Mouse (Mus musculus) heart, postnatal 0 days (tissue): ENCODE results near the gene Zbtb16. TPM values are rescaled to one million over a fixed set of nuclear protein-coding genes. Genes with fewer than 3 reads are reported as not detected.

Source experiments
- ATAC-seq: fragments of 200-750 bp; cut with Nextera tagmentation; 2 replicates; pipeline ENCODE4 v1.8.0; 2017; ENCODE audit warnings: low read depth, moderate number of reproducible peaks, moderate library complexity; ENCODE audit not compliant: insufficient read depth
- DNase-seq: peaks from one replicate; pipeline ENCODE4 v3.0.0-alpha.2; 2016; ENCODE audit warnings: low spot score
- H3K27ac ChIP-seq: fragments of 300-500 bp; sonication (generic); 2 replicates; pipeline ENCODE4 v1.5.1; 2014; ENCODE audit warnings: low read depth, mild to moderate bottlenecking
- H3K27me3 ChIP-seq: fragments of 300-500 bp; sonication (generic); 2 replicates; pipeline ENCODE4 v1.6.1; 2014; ENCODE audit warnings: low read length, mixed read lengths; ENCODE audit not compliant: control insufficient read depth, insufficient read depth
- H3K36me3 ChIP-seq: fragments of 300-500 bp; sonication (generic); replicated peaks from 2 replicates; pipeline ENCODE4 v1.6.1; 2014; ENCODE audit warnings: low read length, mixed read lengths; ENCODE audit not compliant: control insufficient read depth, insufficient read depth
- H3K4me1 ChIP-seq: fragments of 300-500 bp; sonication (generic); 2 replicates; pipeline ENCODE4 v1.6.1; 2014; ENCODE audit warnings: antibody characterized with exemption; ENCODE audit not compliant: control insufficient read depth, insufficient read depth
- H3K4me2 ChIP-seq: fragments of 300-500 bp; sonication (generic); 2 replicates; pipeline ENCODE4 v1.6.1; 2014; ENCODE audit warnings: low read depth, mild to moderate bottlenecking, low read length, moderate library complexity
- H3K4me3 ChIP-seq: fragments of 300-500 bp; sonication (generic); 2 replicates; pipeline ENCODE4 v1.5.1; 2014; ENCODE audit warnings: low read depth, low read length
- H3K9ac ChIP-seq: fragments of 300-500 bp; sonication (generic); replicated peaks from 2 replicates; pipeline ENCODE4 v1.6.1; 2014; ENCODE audit warnings: low read depth, low read length, mixed read lengths
- H3K9me3 ChIP-seq: fragments of 300-500 bp; sonication (generic); replicated peaks from 2 replicates; pipeline ENCODE4 v1.6.1; 2016; ENCODE audit warnings: low read length; ENCODE audit not compliant: control insufficient read depth
- CTCF ChIP-seq: IDR thresholded peaks from 2 replicates; pipeline ENCODE4 v1.5.1; 2016; ENCODE audit warnings: antibody characterized with exemption, control low read depth, low read depth
- EP300 ChIP-seq: IDR thresholded peaks from 2 replicates; pipeline ENCODE4 v1.6.1; 2016; ENCODE audit warnings: antibody characterized with exemption, low read depth
- WGBS: fragments of 180-500 bp; shearing (Covaris S2); extraction: QIAGEN DNeasy Blood & Tissue Kit; methylation state at CpG from one replicate; pipeline ENCODE4 v1.1.7; 2014; 5-methylcytosine and 5-hydroxymethylcytosine counted together
- polyA plus RNA-seq: library from polyadenylated mRNA; unstranded; fragments of >200 nt; fragmentation: Nextera tagmentation; extraction: Ambion mirVana; gene quantifications from 2 replicates; pipeline ENCODE4 v1.2.1, GENCODE M21; 2015
- total RNA-seq: library from RNA; depleted of rRNA; stranded (reverse); fragments of >200 nt; gene quantifications from 2 replicates; pipeline ENCODE4 v1.2.3, GENCODE M21; 2014; ENCODE audit warnings: low replicate concordance

The Zbtb16 gene
- total and polyA plus RNA-seq, 2 experiments from 2014 or later, result 5.0 to 54.7 TPM

DNA sequence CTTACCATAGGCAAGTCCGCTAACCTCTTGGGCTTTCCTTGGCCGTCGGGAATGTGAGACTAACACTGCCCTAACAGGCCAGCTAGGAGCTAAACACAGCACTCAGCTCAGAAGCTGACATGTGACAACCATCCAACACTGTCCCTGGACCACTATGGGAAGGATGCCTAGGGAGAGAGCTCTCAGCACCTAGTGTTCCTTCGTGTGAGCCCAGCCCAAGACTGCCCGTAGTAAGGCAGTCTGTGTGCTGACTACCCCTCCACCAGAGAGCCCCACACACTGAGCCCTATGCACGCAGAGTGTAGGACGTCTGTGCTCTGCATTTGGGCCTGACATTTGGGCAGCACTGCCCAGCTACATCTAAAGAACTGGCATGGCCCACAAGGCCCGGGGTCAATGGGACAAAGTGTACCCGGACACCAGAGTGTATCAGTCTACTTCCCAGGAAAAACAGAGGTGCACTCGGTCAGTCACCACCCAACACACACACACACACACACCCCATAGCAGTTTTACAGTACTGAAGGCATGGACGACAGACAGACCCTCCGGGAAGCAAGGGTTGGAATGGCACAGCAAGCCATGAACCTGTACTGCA is 11.4 kb downstream of the Zbtb16 start:
- TF ChIP-seq EP300 (no peak), CTCF (no peak)
- H3K4me3 ChIP-seq, result no peak overlapping the region
- H3K36me3 ChIP-seq, result peaks cover 10% of the 10 kb centered on the region; the same call in 1 of the 2 replicates
- H3K4me2 ChIP-seq, result no peak overlapping the region
- ATAC-seq, result no peak
- WGBS, result 77% methylated on average over 12 of the region's 12 CpGs
- no peak for DNase-seq
- H3K4me1 ChIP-seq, result peaks cover 47% of the 10 kb centered on the region
- no peak overlapping the region for H3K27ac ChIP-seq
- H3K9me3 ChIP-seq, result no peaks in the 10 kb centered on the region
- no peaks in the 10 kb centered on the region for H3K27me3 ChIP-seq
- no peak overlapping the region for H3K9ac ChIP-seq

DNA sequence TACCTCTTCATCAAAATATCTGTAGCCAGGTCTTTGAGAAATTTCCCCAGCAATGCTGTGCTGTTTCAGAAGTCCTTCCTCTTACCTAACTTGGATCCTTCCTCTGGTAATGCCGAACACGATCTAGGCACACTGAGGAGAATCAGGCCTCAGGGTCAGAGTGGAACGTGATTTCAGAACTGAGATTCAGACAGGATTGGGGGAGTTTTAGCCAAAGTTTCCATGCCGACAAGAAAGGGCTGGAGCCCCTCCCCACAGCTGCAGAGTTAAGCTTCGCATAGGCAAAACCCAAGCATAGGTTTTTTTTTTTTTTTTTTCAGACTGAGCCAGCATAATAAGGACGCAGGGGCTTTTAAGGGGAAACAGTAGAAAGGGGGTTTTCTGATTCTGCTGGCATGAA is 12.2 kb downstream of the Zbtb16 start:
- Histone ChIP-seq H3K4me1 (peaks cover 46% of the 10 kb centered on the region), H3K27ac (no peak overlapping the region), H3K9ac (no peak overlapping the region), H3K9me3 (no peaks in the 10 kb centered on the region), H3K4me3 (no peak overlapping the region), H3K36me3 (peaks cover 5% of the 10 kb centered on the region; the same call in 1 of the 2 replicates), H3K4me2 (no peak overlapping the region), H3K27me3 (no peaks in the 10 kb centered on the region)
- ATAC-seq (no peak), DNase-seq (no peak)
- WGBS, result 64% methylated on average over 6 of the region's 6 CpGs
- TF ChIP-seq EP300 (no peak), CTCF (no peak)

DNA sequence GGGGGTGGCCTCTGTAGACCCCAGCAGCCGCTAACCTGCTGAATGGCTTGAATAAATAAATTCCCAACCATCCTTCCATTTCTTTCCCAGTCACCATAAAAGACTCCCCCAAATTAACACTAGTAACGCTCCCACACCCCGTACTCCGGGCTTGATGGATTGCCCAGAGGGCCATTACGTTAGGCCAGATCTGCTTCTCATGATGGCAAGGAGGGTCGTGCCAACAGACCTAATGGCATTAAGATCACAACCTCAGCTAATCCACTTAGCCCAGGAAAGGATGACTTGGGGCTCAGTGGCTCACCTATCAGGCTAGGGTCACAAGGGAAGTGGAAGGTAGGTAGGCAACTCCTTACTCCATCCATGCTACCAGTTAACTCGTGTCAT is 12.7 kb downstream of the Zbtb16 start:
- Histone ChIP-seq H3K36me3 (peaks cover 5% of the 10 kb centered on the region; the same call in 1 of the 2 replicates), H3K27me3 (no peaks in the 10 kb centered on the region), H3K4me3 (no peak overlapping the region), H3K4me1 (peaks cover 44% of the 10 kb centered on the region), H3K9me3 (no peaks in the 10 kb centered on the region), H3K27ac (no peak overlapping the region), H3K9ac (no peak overlapping the region), H3K4me2 (0 out of 2 replicates have a peak overlapping the region, but pooled peaks have one; percentile 4)
- DNase-seq, result no peak
- 61% methylated on average over 7 of the region's 7 CpGs for WGBS
- ATAC-seq, result no peak
- TF ChIP-seq EP300, result no peak
- TF ChIP-seq CTCF, result no peak

DNA sequence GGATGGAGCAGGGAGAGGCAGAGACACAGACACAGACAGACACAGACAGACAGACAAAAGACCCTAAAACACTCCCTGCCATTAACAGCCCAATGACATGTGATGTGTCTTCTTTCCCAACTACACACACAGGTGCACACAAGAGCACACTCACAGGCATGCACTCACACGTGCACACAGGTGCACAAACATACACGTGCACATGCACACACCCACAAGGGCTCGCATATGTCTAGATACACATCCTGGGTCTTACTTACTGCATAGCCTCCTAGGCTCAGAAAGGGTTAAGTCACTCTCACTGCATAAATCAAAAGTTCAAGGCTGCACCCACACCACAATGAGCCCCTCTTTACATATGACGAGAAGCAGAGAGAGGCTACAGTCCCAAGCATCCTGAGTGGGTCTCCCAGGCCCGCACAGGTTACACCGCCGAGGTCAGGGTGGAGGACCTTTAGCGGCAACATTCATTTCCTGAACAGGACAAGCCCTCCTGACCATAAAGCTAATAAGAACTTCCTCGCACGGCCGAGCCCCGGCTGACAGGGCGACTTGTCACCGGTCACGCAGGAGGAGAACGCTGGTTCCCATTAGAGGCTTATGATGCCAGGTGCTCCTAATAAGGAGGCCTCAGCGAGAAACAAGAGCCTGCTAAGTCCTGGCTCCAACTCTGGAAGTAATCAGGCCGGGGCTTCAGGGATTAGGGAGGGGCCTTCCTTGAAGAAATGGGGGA is 13.3 kb downstream of the Zbtb16 start:
- H3K9ac ChIP-seq, result no peak overlapping the region
- no peaks in the 10 kb centered on the region for H3K9me3 ChIP-seq
- WGBS, result 65% methylated on average over 18 of the region's 18 CpGs
- no peak overlapping the region for H3K4me3 ChIP-seq
- DNase-seq, result no peak
- no peak for TF ChIP-seq EP300
- no peak for TF ChIP-seq CTCF
- peaks cover 44% of the 10 kb centered on the region for H3K4me1 ChIP-seq
- H3K27ac ChIP-seq, result no peak overlapping the region
- no peak overlapping the region for H3K4me2 ChIP-seq
- no peaks in the 10 kb centered on the region for H3K27me3 ChIP-seq
- H3K36me3 ChIP-seq, result peaks cover 5% of the 10 kb centered on the region; the same call in 1 of the 2 replicates
- ATAC-seq, result no peak

DNA sequence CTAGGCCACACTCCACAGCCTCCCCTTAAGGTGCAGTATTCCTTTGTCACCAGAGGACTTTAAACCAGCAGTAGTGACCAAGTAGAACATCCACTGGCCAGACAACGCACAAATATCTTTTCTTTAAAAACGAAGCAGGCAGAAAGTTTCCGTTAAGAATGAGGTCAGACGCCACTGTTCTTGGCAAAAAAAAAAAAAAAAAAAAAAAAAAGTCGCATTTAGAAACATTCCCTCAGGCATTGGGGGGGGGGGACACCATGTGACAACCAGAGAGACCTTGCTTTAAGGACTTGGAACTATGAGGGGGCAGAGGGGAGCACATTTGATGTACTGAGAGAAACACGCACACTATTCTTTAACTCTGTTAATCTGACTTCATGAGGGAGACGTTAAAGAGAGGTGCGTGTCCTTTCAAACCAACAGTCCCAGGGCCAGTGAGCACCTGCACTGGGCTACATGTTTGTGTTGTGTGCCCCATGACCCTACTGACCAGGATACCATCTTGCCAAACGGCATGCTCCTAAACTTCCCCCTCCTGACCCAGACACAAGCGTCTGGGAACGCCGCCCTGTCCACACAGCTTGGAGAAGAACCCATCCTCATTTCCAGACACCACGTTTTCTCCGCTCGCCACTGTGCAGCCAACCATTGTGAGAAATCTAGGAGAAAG is 14.0 kb downstream of the Zbtb16 start:
- peaks cover 5% of the 10 kb centered on the region; the same call in 1 of the 2 replicates for H3K36me3 ChIP-seq
- no peak overlapping the region for H3K9ac ChIP-seq
- H3K27me3 ChIP-seq, result no peaks in the 10 kb centered on the region
- no peak overlapping the region for H3K4me3 ChIP-seq
- no peaks in the 10 kb centered on the region for H3K9me3 ChIP-seq
- no peak for TF ChIP-seq CTCF
- H3K27ac ChIP-seq, result no peak overlapping the region
- ATAC-seq (no peak), DNase-seq (no peak)
- no peak overlapping the region for H3K4me2 ChIP-seq
- WGBS, result 85% methylated on average over 15 of the region's 15 CpGs
- peaks cover 46% of the 10 kb centered on the region for H3K4me1 ChIP-seq
